Mouse (Mus musculus): ENCODE data around the gene Reep3.

GRCm38 (mm10) chr10:66990506-66990905, 106.2 kb downstream of the Reep3 start:
- TF ChIP-seq E2F4 (IDR thresholded peaks at IDR 0.05; ENCODE audit: insufficient replicate concordance, low read depth, low read length) (no peak), CTCF (conservative IDR thresholded peaks at IDR 0.05 in 1 of 2, IDR thresholded peaks at IDR 0.05 in 1 of 2; ENCODE audit: low read depth in 2 of 2, low read length in 2 of 2) (no peak), MXI1 (IDR thresholded peaks at IDR 0.05; ENCODE audit: low read depth, low read length) (no peak), CHD1 (IDR thresholded peaks at IDR 0.05; ENCODE audit: low read depth, low read length) (no peak), NELFE (IDR thresholded peaks at IDR 0.05; ENCODE audit: low read depth, low read length) (no peak), EP300 (IDR thresholded peaks at IDR 0.05; ENCODE audit: low read length) (no peak), POLR2A (IDR thresholded peaks at IDR 0.05; ENCODE audit: low read depth, low read length) (no peak), ZKSCAN1 (IDR thresholded peaks at IDR 0.05; ENCODE audit: borderline replicate concordance, low read depth, low read length) (no peak)

Data from CH12.LX (cell line).